Mouse (Mus musculus): ENCODE measurements at regions not wholly inside any gene's neighbourhood (a gene's known extent, or its start where the extent isn't known, plus 50 kb on each side); places are given as distances from the start of the nearest gene placed in this dataset.

DNA sequence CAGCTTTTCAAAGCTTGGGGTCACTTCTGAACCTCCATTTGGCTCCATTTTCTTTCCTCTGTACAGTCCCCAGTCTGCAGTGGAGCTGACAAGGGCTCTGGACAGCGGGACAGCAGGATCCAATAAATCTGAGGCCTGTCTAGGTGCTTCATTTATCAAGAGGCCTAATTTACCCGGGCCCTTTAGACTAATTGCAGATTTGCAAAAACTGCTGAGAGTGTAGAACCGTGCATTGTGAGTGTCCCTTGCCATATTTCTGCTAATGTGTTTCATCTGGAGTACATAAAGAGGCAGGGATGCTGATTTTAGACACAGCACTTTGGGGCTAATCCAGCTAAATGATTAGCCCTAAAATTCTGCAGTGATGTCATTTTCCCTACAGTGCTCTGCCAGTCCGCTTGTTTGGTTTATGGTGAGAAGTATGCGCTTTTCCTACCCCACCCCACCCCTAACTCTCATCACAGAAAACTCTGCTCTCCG is 523.1 kb downstream of the Bnc2 start:
- Histone ChIP-seq H3K79me2 (ENCODE audit: control insufficient read depth, insufficient read depth, low read length, poor library complexity) (no peaks in the 10 kb centered on the region), H3K4me1 (ENCODE audit: control insufficient read depth in 1 of 2, insufficient read depth in 2 of 2, low read length in 2 of 2) (no peaks in the 10 kb centered on the region), H3K9me3 (replicated peaks; ENCODE audit: insufficient read depth, low read length) (no peaks in the 10 kb centered on the region), H3K27ac (ENCODE audit: control insufficient read depth, low read depth, low read length) (no peak overlapping the region), H3K27me3 (ENCODE audit: control insufficient read depth in 1 of 2, insufficient read depth in 2 of 2, low read length in 2 of 2) (no peaks in the 10 kb centered on the region), H3K4me3 (ENCODE audit: control insufficient read depth in 1 of 2, insufficient read depth in 1 of 2, low read depth in 2 of 2, low read length in 2 of 2) (no peak overlapping the region), H3K36me3 (ENCODE audit: control insufficient read depth in 1 of 2, insufficient read depth in 2 of 2, low read length in 2 of 2) (no peaks in the 10 kb centered on the region), H3K9ac (ENCODE audit: control insufficient read depth, low read depth, low read length, poor library complexity, severe bottlenecking) (no peak overlapping the region)
- DNase-seq (ENCODE audit: low read depth, low spot score) = no peak
- no peak for TF ChIP-seq UBTF (IDR thresholded peaks at IDR 0.05; ENCODE audit: borderline replicate concordance, insufficient read depth, low read depth, low read length)
- no peak for TF ChIP-seq POLR2AphosphoS5 (IDR thresholded peaks at IDR 0.05; ENCODE audit: borderline replicate concordance, low read depth, low read length)
- TF ChIP-seq NRF1 (IDR thresholded peaks at IDR 0.05; ENCODE audit: insufficient read depth, low read depth, low read length, poor library complexity, severe bottlenecking) = no peak
- no peak for TF ChIP-seq POLR2AphosphoS2 (IDR thresholded peaks at IDR 0.05; ENCODE audit: low read length)
- no peak for TF ChIP-seq ETS1 (IDR thresholded peaks at IDR 0.05; ENCODE audit: low read depth, low read length)
- no peak for TF ChIP-seq RAD21 (IDR thresholded peaks at IDR 0.05; ENCODE audit: low read depth, low read length)
- no peak for TF ChIP-seq ELF1 (IDR thresholded peaks at IDR 0.05; ENCODE audit: low read depth, low read length)
- no peak for TF ChIP-seq NELFE (IDR thresholded peaks at IDR 0.05; ENCODE audit: low read depth, low read length)
- no peak for TF ChIP-seq KAT2A (conservative IDR thresholded peaks at IDR 0.05; ENCODE audit: low read depth, low read length)
- no peak for TF ChIP-seq USF1 (IDR thresholded peaks at IDR 0.05; ENCODE audit: low read depth, low read length)
- TF ChIP-seq MAFK (IDR thresholded peaks at IDR 0.05; ENCODE audit: borderline replicate concordance, low read depth, low read length) = no peak
- TF ChIP-seq JUND (IDR thresholded peaks at IDR 0.05; ENCODE audit: low read depth, low read length) = no peak
- TF ChIP-seq SIN3A (IDR thresholded peaks at IDR 0.05; ENCODE audit: low read length) = no peak
- no peak for TF ChIP-seq MXI1 (IDR thresholded peaks at IDR 0.05; ENCODE audit: low read depth, low read length)
- no peak for TF ChIP-seq MYB (IDR thresholded peaks at IDR 0.05; ENCODE audit: low read depth, low read length)
- TF ChIP-seq USF2 (IDR thresholded peaks at IDR 0.05; ENCODE audit: borderline replicate concordance in 1 of 2, insufficient read depth in 1 of 2, low read depth in 1 of 2, low read length in 2 of 2) = no peak
- TF ChIP-seq BHLHE40 (IDR thresholded peaks at IDR 0.05; ENCODE audit: borderline replicate concordance, low read depth, low read length) = no peak
- no peak for TF ChIP-seq E2F4 (IDR thresholded peaks at IDR 0.05; ENCODE audit: borderline replicate concordance, low read depth, low read length)
- no peak for TF ChIP-seq EP300 (IDR thresholded peaks at IDR 0.05; ENCODE audit: low read depth in 1 of 2, low read length in 2 of 2)

GRCm38 (mm10) chr4:84153571-84153970 is 521.5 kb downstream of the Bnc2 start:
- Histone ChIP-seq H3K36me3 (ENCODE audit: control insufficient read depth in 1 of 2, insufficient read depth in 2 of 2, low read length in 2 of 2) (no peaks in the 10 kb centered on the region), H3K4me1 (ENCODE audit: control insufficient read depth in 1 of 2, insufficient read depth in 2 of 2, low read length in 2 of 2) (no peaks in the 10 kb centered on the region), H3K4me3 (ENCODE audit: control insufficient read depth in 1 of 2, insufficient read depth in 1 of 2, low read depth in 2 of 2, low read length in 2 of 2) (no peak overlapping the region), H3K9me3 (replicated peaks; ENCODE audit: insufficient read depth, low read length) (no peaks in the 10 kb centered on the region), H3K27me3 (ENCODE audit: control insufficient read depth in 1 of 2, insufficient read depth in 2 of 2, low read length in 2 of 2) (no peaks in the 10 kb centered on the region), H3K9ac (ENCODE audit: control insufficient read depth, low read depth, low read length, poor library complexity, severe bottlenecking) (no peak overlapping the region), H3K79me2 (ENCODE audit: control insufficient read depth, insufficient read depth, low read length, poor library complexity) (no peaks in the 10 kb centered on the region), H3K27ac (ENCODE audit: control insufficient read depth, low read depth, low read length) (no peak overlapping the region)
- DNase-seq (ENCODE audit: low read depth, low spot score) = no peak
- TF ChIP-seq CHD1 (IDR thresholded peaks at IDR 0.05; ENCODE audit: low read depth, low read length) (no peak), MAZ (IDR thresholded peaks at IDR 0.05; ENCODE audit: low read depth, low read length) (no peak), BHLHE40 (IDR thresholded peaks at IDR 0.05; ENCODE audit: borderline replicate concordance, low read depth, low read length) (no peak), SMC3 (IDR thresholded peaks at IDR 0.05; ENCODE audit: low read depth, low read length) (no peak)

All from MEL (cell line).